Mouse (Mus musculus) right cerebral cortex, adult 18-20 months (tissue): ENCODE measurements around the gene Arhgef18.
A peak's percentile ranks its signal among the peaks of the same experiment; 100 is the strongest.

ENCODE experiments used
- DNase-seq: peaks from one replicate; pipeline ENCODE4 v3.0.0; 2022; ENCODE audit warnings: mixed read lengths

Arhgef18 gene

GRCm38 (mm10) chr8:3392771-3393710 is at the start of gene Arhgef18:
Arhgef18 (plus strand) TSS chr8:3393006.
- DNase-seq: peak; percentile 90

- no peak for DNase-seq
Measured at GRCm38 (mm10) chr8:3345337-3345736, 47.5 kb upstream of the Arhgef18 start.

- no peak for DNase-seq
Measured at GRCm38 (mm10) chr8:3346691-3347413, 46.0 kb upstream of the Arhgef18 start.

GRCm38 (mm10) chr8:3348142-3348823 is 44.5 kb upstream of the Arhgef18 start:
- peak; percentile 18 for DNase-seq

GRCm38 (mm10) chr8:3350747-3351146 is 42.1 kb upstream of the Arhgef18 start:
- DNase-seq: no peak

GRCm38 (mm10) chr8:3352715-3353114 is 40.1 kb upstream of the Arhgef18 start:
- DNase-seq: no peak

- DNase-seq: no peak
Measured at GRCm38 (mm10) chr8:3353189-3353810, 39.5 kb upstream of the Arhgef18 start, which contains the start of gene A430078G23Rik. A430078G23Rik (plus strand) TSS chr8:3353415.

GRCm38 (mm10) chr8:3353811-3354442 is 38.9 kb upstream of the Arhgef18 start:
- DNase-seq: no peak

- DNase-seq: no peak
Measured at GRCm38 (mm10) chr8:3354443-3354812, 38.4 kb upstream of the Arhgef18 start.

- DNase-seq: no peak
Measured at GRCm38 (mm10) chr8:3355586-3355985, 37.2 kb upstream of the Arhgef18 start.

GRCm38 (mm10) chr8:3358060-3358459 is 34.7 kb upstream of the Arhgef18 start:
- DNase-seq: peak; percentile 71

GRCm38 (mm10) chr8:3367086-3367485 is 25.7 kb upstream of the Arhgef18 start:
- no peak for DNase-seq

- DNase-seq: no peak
Measured at GRCm38 (mm10) chr8:3368091-3368490, 24.7 kb upstream of the Arhgef18 start.

- no peak for DNase-seq
Measured at GRCm38 (mm10) chr8:3375748-3376147, 17.1 kb upstream of the Arhgef18 start.

- DNase-seq: no peak
Measured at GRCm38 (mm10) chr8:3376641-3377274, 16.0 kb upstream of the Arhgef18 start.

GRCm38 (mm10) chr8:3387286-3387685 is 5.5 kb upstream of the Arhgef18 start:
- peak; percentile 55 for DNase-seq

- DNase-seq: no peak
Measured at GRCm38 (mm10) chr8:3388591-3389338, 4.0 kb upstream of the Arhgef18 start.

GRCm38 (mm10) chr8:3389506-3389905 is 3.3 kb upstream of the Arhgef18 start:
- no peak for DNase-seq

- DNase-seq: no peak
Measured at GRCm38 (mm10) chr8:3392293-3392692, 513 bp upstream of the Arhgef18 start.

- DNase-seq: no peak
Measured at GRCm38 (mm10) chr8:3394600-3394999, 1.8 kb downstream of the Arhgef18 start.

- no peak for DNase-seq
Measured at GRCm38 (mm10) chr8:3395246-3395645, 2.4 kb downstream of the Arhgef18 start.
